Mouse (Mus musculus) testis, adult 2 months (tissue): ENCODE results near the gene Gnat1.

Experiments
- CTCF ChIP-seq: fragments of 200-500 bp; IDR thresholded peaks from 2 replicates; pipeline ENCODE4 v1.5.1; 2012; ENCODE audit warnings: low read depth, mild to moderate bottlenecking, inconsistent platforms, low read length, moderate library complexity; ENCODE audit not compliant: control insufficient read depth, insufficient read depth, insufficient replicate concordance
- POLR2A ChIP-seq: fragments of 200-500 bp; IDR thresholded peaks from 2 replicates; pipeline ENCODE4 v1.6.1; 2012; ENCODE audit warnings: low read depth, mild to moderate bottlenecking, inconsistent platforms, low read length, moderate library complexity; ENCODE audit not compliant: control insufficient read depth

GRCm38 (mm10) chr9:107635279-107636028 is 44.1 kb downstream of the Gnat1 start, which contains the start of gene Gnai2:
- TF ChIP-seq CTCF (no peak), POLR2A (peak; percentile 82; the same call in 1 of the 2 replicates)
